8 mouse cellular contexts compared by ENCODE assay signal in genomic region chr1:164770611-164771010, GRCm38 (mm10). TPM values are rescaled to one million over a fixed set of nuclear protein-coding genes. Genes with fewer than 3 reads are reported as not detected.
DNase-seq lines count a peak whose midpoint lies in the region; ATAC-seq and TF ChIP-seq lines count a peak whose summit lies in the region.
"Had no signal": no experiment of that assay in that cellular context is flagged by ENCODE, and none has a peak within 500 bp of the region (broad histone marks: within the 10 kb centered on the region; RNA-seq: fewer than 3 reads in every experiment).

No protein-coding gene starts in this region.

- H3K4me1 ChIP-seq in CH12.LX (ENCODE audit: control insufficient read depth in 1 of 2, insufficient read depth in 2 of 2): no peaks in the 10 kb centered on the region
- no peaks in the 10 kb centered on the region for H3K4me1 ChIP-seq in embryonic fibroblast, embryonic 13.5 days (ENCODE audit: control insufficient read depth, insufficient read depth, low read length)
- H3K4me1 ChIP-seq in intestine, embryonic 16.5 days (ENCODE audit: control insufficient read depth, insufficient read depth, low read length): no peaks in the 10 kb centered on the region
- no peaks in the 10 kb centered on the region for H3K4me1 ChIP-seq in limb, embryonic 14.5 days (ENCODE audit: control insufficient read depth, insufficient read depth, low read length)

- ATAC-seq in intestine, embryonic 16.5 days: peak; percentile 71
- peak; percentile 62 for ATAC-seq in limb, embryonic 14.5 days (ENCODE audit: low FRiP score, low read depth)

- 55% methylated on average over 7 of the region's 7 CpGs for WGBS in intestine, embryonic 16.5 days
- whole genome bisulfite sequencing in limb, embryonic 14.5 days: 55% methylated on average over 7 of the region's 7 CpGs

- TF ChIP-seq POLR2A in CH12.LX (IDR thresholded peaks at IDR 0.05; ENCODE audit: low read depth, low read length): no peak
- TF ChIP-seq POLR2A in embryonic fibroblast, embryonic 13.5 days (IDR thresholded peaks at IDR 0.05; ENCODE audit: low read depth, low read length): no peak
- no peak for TF ChIP-seq POLR2A in limb, embryonic 14.5 days (IDR thresholded peaks at IDR 0.05; ENCODE audit: borderline replicate concordance, extremely low read depth, insufficient read depth, insufficient read length)

- no peak for TF ChIP-seq CTCF in CH12.LX (conservative IDR thresholded peaks at IDR 0.05 in 1 of 2, IDR thresholded peaks at IDR 0.05 in 1 of 2; ENCODE audit: low read depth in 2 of 2, low read length in 2 of 2)
- no peak for TF ChIP-seq CTCF in embryonic fibroblast, embryonic 13.5 days (IDR thresholded peaks at IDR 0.05; ENCODE audit: borderline replicate concordance, insufficient read depth, low read length)

- no peaks in the 10 kb centered on the region for H3K79me2 ChIP-seq in CH12.LX (replicated peaks; ENCODE audit: control insufficient read depth, extremely low read depth, insufficient read depth, poor library complexity, severe bottlenecking)

- H3K27ac ChIP-seq in CH12.LX (ENCODE audit: insufficient read depth, low read depth): no peak overlapping the region
- 0 out of 2 replicates have a peak overlapping the region, but pooled peaks have one; percentile 51 for H3K27ac ChIP-seq in embryonic fibroblast, embryonic 13.5 days (ENCODE audit: insufficient read depth, low read length)
- no peak overlapping the region for H3K27ac ChIP-seq in intestine, embryonic 16.5 days (ENCODE audit: low read length)
- H3K27ac ChIP-seq in limb, embryonic 14.5 days (replicated peaks; ENCODE audit: low read depth, low read length): no peak overlapping the region
- H3K27ac ChIP-seq: liver, embryonic 14.5 days had no signal

- TF ChIP-seq RAD21 in CH12.LX (IDR thresholded peaks at IDR 0.05; ENCODE audit: low read depth, low read length): no peak

- H3K27me3 ChIP-seq in CH12.LX (replicated peaks): no peaks in the 10 kb centered on the region
- no peaks in the 10 kb centered on the region for H3K27me3 ChIP-seq in intestine, embryonic 16.5 days (replicated peaks; ENCODE audit: control insufficient read depth, insufficient read depth, low read length)
- H3K27me3 ChIP-seq in limb, embryonic 14.5 days (ENCODE audit: control insufficient read depth, insufficient read depth, low read length): no peaks in the 10 kb centered on the region

- DNase-seq in CH12.LX (ENCODE audit: extremely low read depth): peak; percentile 34
- DNase-seq in Muller cell, postnatal 12 days (ENCODE audit: inconsistent ontology term): peak; percentile 74
- DNase-seq in limb, embryonic 14.5 days (ENCODE audit: low spot score): peak; percentile 87
- DNase-seq in telencephalon, adult 2 months (ENCODE audit: low read depth, low spot score): peak; percentile 69
- no peak for DNase-seq in embryo, embryonic 11 days

- 0 out of 2 replicates have a peak overlapping the region, but pooled peaks have one; percentile 1 for H3K4me2 ChIP-seq in CH12.LX (ENCODE audit: insufficient read depth, low read depth, poor library complexity, severe bottlenecking)
- H3K4me2 ChIP-seq in intestine, embryonic 16.5 days (ENCODE audit: low read depth, low read length): no peak overlapping the region
- no peak overlapping the region for H3K4me2 ChIP-seq in limb, embryonic 14.5 days (replicated peaks; ENCODE audit: low read depth, low read length, severe bottlenecking)

- dilution Hi-C loops in CH12.LX (cut with MboI; ENCODE audit: extremely low pct_ligation_motif_present, extremely low pct_unique_long_range_greater_than_20kb, low sequenced_read_pairs): no loop called here

- no peak overlapping the region for H3K4me3 ChIP-seq in CH12.LX (replicated peaks in 1 of 3; ENCODE audit: low read depth in 2 of 3, low read length in 2 of 3, poor library complexity in 1 of 3)
- H3K4me3 ChIP-seq in embryonic fibroblast, embryonic 13.5 days (ENCODE audit: insufficient read depth, low read length): no peak overlapping the region
- no peak overlapping the region for H3K4me3 ChIP-seq in intestine, embryonic 16.5 days (ENCODE audit: low read length)
- no peak overlapping the region for H3K4me3 ChIP-seq in limb, embryonic 14.5 days (replicated peaks; ENCODE audit: low read length)

- in situ Hi-C loops in CH12.LX (cut with MboI; ENCODE audit: low pct_ligation_motif_present, low pct_unique_long_range_greater_than_20kb, low sequenced_read_pairs): no loop called here

- no peaks in the 10 kb centered on the region for H3K36me3 ChIP-seq in CH12.LX (replicated peaks in 1 of 2; ENCODE audit: control insufficient read depth in 1 of 2, insufficient read depth in 1 of 2, low read length in 1 of 2)
- no peaks in the 10 kb centered on the region for H3K36me3 ChIP-seq in intestine, embryonic 16.5 days (ENCODE audit: control insufficient read depth, insufficient read depth, low read length)
- H3K36me3 ChIP-seq in limb, embryonic 14.5 days (ENCODE audit: control insufficient read depth, insufficient read depth, low read length): no peaks in the 10 kb centered on the region

- H3K9me3 ChIP-seq in CH12.LX (replicated peaks; ENCODE audit: low read length): no peaks in the 10 kb centered on the region
- no peaks in the 10 kb centered on the region for H3K9me3 ChIP-seq in intestine, embryonic 16.5 days (ENCODE audit: control insufficient read depth, low read length)
- 0 out of 2 replicates have a peak, but pooled peaks cover 4% of the 10 kb centered on the region for H3K9me3 ChIP-seq in limb, embryonic 14.5 days (ENCODE audit: control insufficient read depth, low read length)

- no peak for TF ChIP-seq EP300 in CH12.LX (IDR thresholded peaks at IDR 0.05; ENCODE audit: low read length)

- no peak overlapping the region for H3K9ac ChIP-seq in CH12.LX (ENCODE audit: insufficient read depth, low read depth)
- no peak overlapping the region for H3K9ac ChIP-seq in intestine, embryonic 16.5 days (ENCODE audit: low read depth, low read length)
- no peak overlapping the region for H3K9ac ChIP-seq in limb, embryonic 14.5 days (ENCODE audit: low read depth, low read length, severe bottlenecking)
- H3K9ac ChIP-seq: liver, embryonic 14.5 days had no signal

TF ChIP-seq in CH12.LX, 34 proteins besides CTCF, POLR2A, EP300 and RAD21:
- no peak for TF ChIP-seq USF2 (conservative IDR thresholded peaks at IDR 0.05; ENCODE audit: low read depth, low read length)
- no peak for TF ChIP-seq ZC3H11A (IDR thresholded peaks at IDR 0.05; ENCODE audit: low read depth, low read length)
- no peak for TF ChIP-seq MAZ (IDR thresholded peaks at IDR 0.05; ENCODE audit: low read depth, low read length)
- no peak for TF ChIP-seq SIN3A (IDR thresholded peaks at IDR 0.05; ENCODE audit: low read length)
- TF ChIP-seq E2F4 (IDR thresholded peaks at IDR 0.05; ENCODE audit: insufficient replicate concordance, low read depth, low read length): no peak
- TF ChIP-seq ZMIZ1 (IDR thresholded peaks at IDR 0.05; ENCODE audit: low read depth, low read length): no peak
- TF ChIP-seq NELFE (IDR thresholded peaks at IDR 0.05; ENCODE audit: low read depth, low read length): no peak
- TF ChIP-seq CHD1 (IDR thresholded peaks at IDR 0.05; ENCODE audit: low read depth, low read length): no peak
- no peak for TF ChIP-seq TCF12 (IDR thresholded peaks at IDR 0.05; ENCODE audit: low read depth, low read length)
- TF ChIP-seq KAT2A (IDR thresholded peaks at IDR 0.05; ENCODE audit: insufficient replicate concordance, low read length): no peak
- no peak for TF ChIP-seq MYC (IDR thresholded peaks at IDR 0.05; ENCODE audit: low read depth, low read length)
- no peak for TF ChIP-seq TBP (conservative IDR thresholded peaks at IDR 0.05; ENCODE audit: low read depth, low read length)
- TF ChIP-seq IRF4 (IDR thresholded peaks at IDR 0.05; ENCODE audit: low read depth, low read length): no peak
- TF ChIP-seq PAX5 (IDR thresholded peaks at IDR 0.05; ENCODE audit: low read length): no peak
- no peak for TF ChIP-seq ZNF384 (IDR thresholded peaks at IDR 0.05; ENCODE audit: low read depth, low read length)
- TF ChIP-seq UBTF (IDR thresholded peaks at IDR 0.05; ENCODE audit: low read depth, low read length): no peak

RNA-seq across cellular contexts. Expression of gene Dpt, which starts 25.8 kb away (rescaled TPM):
- total RNA-seq in CH12.LX (2012; rRNA removed): not detected in 2 replicates
- total RNA-seq in CH12.LX (2014; rRNA removed): not detected in 2 replicates
- polyA plus RNA-seq in CH12.LX (2012; ENCODE audit: insufficient read length, low read depth): not detected in 2 replicates
- 21.8 and 45.9 TPM in 2 replicates for polyA plus RNA-seq in embryonic fibroblast, embryonic 13.5 days (2011; ENCODE audit: insufficient read length, low read depth, missing spikeins)
- 16.0 and 17.0 TPM in 2 replicates for polyA plus RNA-seq in intestine, embryonic 16.5 days (2015; fragmentation: Nextera tagmentation; extraction: Ambion mirVana)
- 26.9 and 31.6 TPM in 2 replicates for polyA plus RNA-seq in limb, embryonic 14.5 days (2012; rRNA removed)
- polyA plus RNA-seq in limb, embryonic 14.5 days (2014; fragmentation: Nextera tagmentation; extraction: Ambion mirVana): 22.5 and 34.0 TPM in 2 replicates

Comparison
In these comparisons a context has a peak if more than half of its experiments do, and no peak if none do; other contexts are left out.
1. RNA of gene Dpt, which starts 25.8 kb away (polyA plus RNA-seq): 21.8 to 45.9 TPM in embryonic fibroblast, embryonic 13.5 days, 22.5 to 34.0 TPM in limb, embryonic 14.5 days and 16.0 to 17.0 TPM in intestine, embryonic 16.5 days; not detected in CH12.LX; every median in the first group is over 10 times any median in the second.